Mouse (Mus musculus) naive thymus-derived CD4-positive, alpha-beta T cell, adult 5 months (primary cell): ENCODE data around the gene Map3k21. TPM values are rescaled to one million over a fixed set of nuclear protein-coding genes. Genes with fewer than 3 reads are reported as not detected.

Experiments used
- polyA plus RNA-seq: library from polyadenylated mRNA; unstranded; fragments of 100-300 nt; shearing (Covaris generic); gene quantifications from one replicate; pipeline ENCODE4 v1.2.1, GENCODE M21; 2017

The Map3k21 gene
- polyA plus RNA-seq = not detected

DNA sequence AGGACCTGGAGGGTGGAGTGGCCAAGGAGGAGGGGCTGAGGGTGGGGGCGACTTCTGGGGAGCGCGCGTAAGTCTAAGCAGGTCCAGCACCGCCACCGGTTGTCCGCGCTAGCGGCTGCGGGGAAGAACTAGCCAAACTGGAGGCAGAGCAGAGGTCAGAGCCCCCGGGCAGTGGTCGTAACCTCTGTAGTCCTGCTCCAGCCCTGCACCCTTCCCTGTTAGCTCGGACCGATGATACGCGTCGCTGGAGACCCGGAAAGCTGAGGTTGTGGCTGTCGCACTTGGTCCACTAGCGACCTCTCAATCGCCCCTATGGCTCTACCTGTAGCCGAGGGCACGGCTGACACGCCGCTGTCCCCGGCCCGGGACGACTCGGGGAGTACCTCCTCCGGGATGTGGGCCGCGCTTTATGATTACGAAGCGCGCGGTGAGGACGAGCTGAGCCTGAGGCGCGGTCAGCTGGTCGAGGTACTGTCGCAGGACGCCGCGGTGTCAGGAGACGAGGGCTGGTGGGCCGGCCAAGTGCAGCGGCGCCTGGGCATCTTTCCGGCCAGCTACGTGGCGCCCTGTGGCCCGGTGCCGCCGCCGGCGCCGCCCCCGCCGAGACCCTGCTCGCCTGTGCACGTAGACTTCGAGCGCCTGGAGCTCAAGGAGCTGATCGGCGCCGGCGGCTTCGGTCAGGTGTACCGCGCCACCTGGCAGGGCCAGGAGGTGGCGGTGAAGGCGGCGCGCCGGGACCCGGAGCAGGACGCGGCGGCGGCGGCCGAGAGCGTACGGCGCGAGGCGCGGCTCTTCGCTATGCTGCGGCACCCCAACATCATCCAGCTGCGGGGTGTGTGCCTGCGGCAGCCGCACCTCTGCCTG is at the start of gene Map3k21:
Gene Map3k21 (plus strand): TSS at position 86 of the 864 bp plus-strand sequence.

DNA sequence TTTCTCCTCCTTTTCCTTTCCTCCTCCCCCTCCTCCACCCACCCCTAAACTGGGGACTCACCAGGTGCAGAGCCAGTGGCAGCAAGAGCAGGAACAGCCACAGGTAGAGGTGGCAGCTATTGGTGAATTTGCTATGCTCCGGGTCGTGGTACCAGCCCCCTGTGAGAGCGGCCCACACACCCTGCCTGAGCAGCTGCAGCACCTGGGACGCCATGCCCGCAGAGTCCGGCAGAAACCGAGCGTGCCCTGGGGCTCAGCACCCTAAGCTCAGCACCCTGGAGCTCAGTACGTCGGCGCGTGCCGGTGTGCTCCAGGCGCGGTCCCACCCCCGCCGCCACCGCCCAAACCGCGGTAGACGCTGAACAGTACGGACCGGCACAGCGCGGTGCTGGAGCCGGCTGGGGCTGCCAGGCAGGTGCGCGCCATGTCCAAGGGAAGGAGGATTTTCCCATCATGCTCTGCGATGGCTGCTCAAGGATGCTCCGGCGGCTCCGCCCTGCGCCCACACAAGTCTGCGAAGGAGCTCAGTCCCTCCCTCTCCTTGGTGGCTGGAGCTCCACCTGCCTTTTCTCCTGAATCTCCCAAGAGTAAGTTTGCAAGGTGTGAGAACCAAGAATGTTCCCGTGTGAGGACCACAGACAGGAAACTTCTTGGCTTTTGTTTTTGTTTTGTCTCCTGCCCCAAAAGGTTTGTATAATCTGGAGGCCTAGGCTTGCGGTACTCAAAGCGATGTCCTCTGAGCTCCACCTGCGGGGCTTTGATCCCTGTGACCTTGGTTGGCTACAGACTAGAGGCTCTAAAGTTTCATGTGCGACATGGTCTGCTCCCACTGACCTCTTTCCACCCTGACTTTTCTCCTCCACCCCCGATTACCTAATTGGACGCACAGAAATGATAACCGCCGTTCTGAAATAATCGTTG is 12.1 kb upstream of the Map3k21 start, which contains the start of gene Pcnx2:
Gene Pcnx2 (minus strand): TSS at position 450 of the 921 bp plus-strand sequence.

GRCm38 (mm10) chr8:125995101-125995986 is 85.1 kb downstream of the Map3k21 start, which contains the start of gene Kcnk1:
Gene Kcnk1, plus strand, starts transcription at chr8:125995170.

Other genes starting within 250 kb of the Map3k21 start
- gene Map10, start 240.6 kb upstream of the Map3k21 start, polyA plus RNA-seq = 0.49 TPM
- gene Ntpcr, start 180.5 kb upstream of the Map3k21 start, polyA plus RNA-seq = 26.8 TPM
- 0.25 TPM for gene Pcnx2, start 12.1 kb upstream of the Map3k21 start, polyA plus RNA-seq
- not detected for gene Kcnk1, start 84.7 kb downstream of the Map3k21 start, polyA plus RNA-seq